Mouse (Mus musculus) ES-Bruce4 (cell line): ENCODE measurements around the gene Txlng.

Experiments used
- CTCF ChIP-seq: IDR thresholded peaks from one replicate; pipeline ENCODE4 v1.8.1; 2011; ENCODE audit warnings: low read depth, low read length
- POLR2A ChIP-seq: IDR thresholded peaks from one replicate; pipeline ENCODE4 v1.8.1; 2011; ENCODE audit warnings: low read length; ENCODE audit not compliant: insufficient read depth

DNA sequence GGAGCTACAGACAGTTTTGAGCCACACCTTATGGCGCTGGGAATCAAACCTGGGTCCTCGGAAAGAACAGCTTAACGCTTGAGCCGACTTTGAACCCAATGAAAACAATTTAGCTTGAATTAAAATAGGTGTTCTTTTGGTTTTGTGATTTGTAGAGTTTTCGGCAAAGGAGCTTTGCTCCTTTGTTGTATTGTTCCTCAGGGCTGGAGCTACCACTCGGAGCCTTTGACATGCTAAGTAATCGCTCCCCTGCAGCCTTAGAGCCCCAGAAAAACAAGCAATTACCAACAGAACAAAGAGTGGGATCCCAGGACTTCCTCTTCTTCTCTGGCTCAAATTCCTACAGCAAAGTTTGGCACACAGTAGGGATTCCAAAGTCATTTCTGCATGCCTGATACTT is 73.2 kb downstream of the Txlng start:
- TF ChIP-seq CTCF (no peak), POLR2A (no peak)
